Mouse (Mus musculus) MEL (cell line): ENCODE results near the gene Zfp827.

Experiments used
- CTCF ChIP-seq, 3 experiments: IDR thresholded peaks in 2 of 3; conservative IDR thresholded peaks in 1 of 3; 2 replicates each; pipeline ENCODE4 v1.5.1; 2011 to 2012; ENCODE audit warnings: low read length in 3 of 3, low read depth in 2 of 3, mild to moderate bottlenecking in 2 of 3, improper control_type of control experiment in 1 of 3, inconsistent platforms in 1 of 3, mixed read lengths in 1 of 3, moderate library complexity in 1 of 3; ENCODE audit not compliant: control insufficient read depth in 1 of 3, insufficient read depth in 1 of 3, poor library complexity in 1 of 3, severe bottlenecking in 1 of 3
- GATA1 ChIP-seq: IDR thresholded peaks from 2 replicates; pipeline ENCODE4 v1.6.1; 2011; ENCODE audit warnings: low read depth, low read length, improper control_type of control experiment
- JUND ChIP-seq: IDR thresholded peaks from 2 replicates; pipeline ENCODE4 v1.6.1; 2011; ENCODE audit warnings: low read depth, mild to moderate bottlenecking, improper control_type of control experiment, low read length
- MAZ ChIP-seq: IDR thresholded peaks from 2 replicates; pipeline ENCODE4 v1.6.1; 2012; ENCODE audit warnings: low read depth, mild to moderate bottlenecking, inconsistent platforms, low read length, improper control_type of control experiment

DNA sequence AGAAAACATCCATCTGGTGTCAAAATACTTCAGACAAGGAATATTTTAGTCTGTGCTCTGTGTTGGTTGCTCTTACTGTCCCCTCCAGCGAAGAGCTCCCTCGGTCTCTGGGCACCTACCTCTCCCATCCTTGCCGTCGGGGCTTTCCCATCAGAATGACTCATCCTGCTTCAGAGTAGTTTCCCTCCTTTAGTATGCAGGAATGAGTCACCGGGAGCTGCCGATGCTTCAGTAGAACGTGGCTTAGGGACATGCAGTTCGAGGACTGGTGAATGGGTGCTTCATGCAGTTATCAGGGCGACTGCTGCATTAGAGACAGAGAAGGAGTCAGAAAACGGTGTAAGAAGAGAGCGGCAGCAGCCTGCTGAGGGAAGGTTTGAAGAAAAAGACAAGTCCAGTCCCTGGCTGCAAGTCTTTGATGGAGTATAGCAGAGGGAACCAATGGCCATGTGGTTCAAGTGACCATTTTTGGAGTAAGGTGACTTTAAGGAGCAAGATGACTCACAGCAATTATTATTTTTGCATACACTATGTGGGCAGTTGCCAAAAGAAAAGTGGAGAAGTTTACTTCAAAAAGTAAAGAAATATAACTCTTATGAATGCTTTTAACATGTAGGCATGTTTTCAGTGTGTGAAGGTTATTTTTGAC, 122.4 kb downstream of the Zfp827 start:
- TF ChIP-seq JUND = no peak
- TF ChIP-seq CTCF (IDR thresholded peaks at IDR 0.05 in 2 of 3, conservative IDR thresholded peaks at IDR 0.05 in 1 of 3; ENCODE audit: control insufficient read depth in 1 of 3, insufficient read depth in 1 of 3, low read depth in 2 of 3, low read length in 3 of 3, poor library complexity in 1 of 3, severe bottlenecking in 1 of 3) = no peak
- no peak for TF ChIP-seq GATA1
- TF ChIP-seq MAZ = no peak
